Mouse (Mus musculus) limb, embryonic 14.5 days (tissue): ENCODE data around the gene Atpaf2. TPM values are rescaled to one million over a fixed set of nuclear protein-coding genes. Genes with fewer than 3 reads are reported as not detected.

Experiments
- ATAC-seq: fragments of 200-750 bp; cut with Nextera tagmentation; 2 replicates; pipeline ENCODE4 v1.8.0; 2017; ENCODE audit warnings: low read depth, moderate number of reproducible peaks, moderate TSS enrichment; ENCODE audit not compliant: low FRiP score
- DNase-seq: peaks from one replicate; pipeline ENCODE4 v3.0.0-alpha.2; 2015; ENCODE audit warnings: low spot score
- H3K27ac ChIP-seq: fragments of 300-500 bp; sonication (generic); replicated peaks from 2 replicates; pipeline ENCODE4 v1.5.1; 2014; ENCODE audit warnings: low read depth, mild to moderate bottlenecking, low read length, moderate library complexity, mixed read lengths
- H3K27me3 ChIP-seq: fragments of 300-500 bp; sonication (generic); 2 replicates; pipeline ENCODE4 v1.6.1; 2014; ENCODE audit warnings: low read length, mixed read lengths; ENCODE audit not compliant: control insufficient read depth, insufficient read depth
- H3K36me3 ChIP-seq: fragments of 300-500 bp; sonication (generic); 2 replicates; pipeline ENCODE4 v1.6.1; 2014; ENCODE audit warnings: mild to moderate bottlenecking, low read length, moderate library complexity, mixed read lengths; ENCODE audit not compliant: control insufficient read depth, insufficient read depth
- H3K4me1 ChIP-seq: fragments of 300-500 bp; sonication (generic); 2 replicates; pipeline ENCODE4 v1.6.1; 2014; ENCODE audit warnings: antibody characterized with exemption, low read length, mixed read lengths; ENCODE audit not compliant: control insufficient read depth, insufficient read depth
- H3K4me2 ChIP-seq: fragments of 300-500 bp; sonication (generic); replicated peaks from 2 replicates; pipeline ENCODE4 v1.6.1; 2014; ENCODE audit warnings: low read depth, mild to moderate bottlenecking, low read length, moderate library complexity; ENCODE audit not compliant: severe bottlenecking
- H3K4me3 ChIP-seq: fragments of 300-500 bp; sonication (generic); replicated peaks from 2 replicates; pipeline ENCODE4 v1.5.1; 2014; ENCODE audit warnings: low read length
- H3K9ac ChIP-seq: fragments of 300-500 bp; sonication (generic); 2 replicates; pipeline ENCODE4 v1.6.1; 2014; ENCODE audit warnings: mild to moderate bottlenecking, low read depth, low read length, moderate library complexity; ENCODE audit not compliant: severe bottlenecking
- H3K9me3 ChIP-seq: fragments of 300-500 bp; sonication (generic); 2 replicates; pipeline ENCODE4 v1.6.1; 2016; ENCODE audit warnings: low read length; ENCODE audit not compliant: control insufficient read depth
- POLR2A ChIP-seq: fragments of 200-500 bp; IDR thresholded peaks from 2 replicates; pipeline ENCODE4 v1.8.0; 2012; ENCODE audit warnings: inconsistent platforms, mild to moderate bottlenecking, moderate library complexity, borderline replicate concordance; ENCODE audit not compliant: insufficient read depth, insufficient read length; ENCODE audit errors: extremely low read depth
- WGBS: fragments of 180-500 bp; shearing (Covaris S2); extraction: QIAGEN DNeasy Blood & Tissue Kit; methylation state at CpG from one replicate; pipeline ENCODE4 v1.1.7; 2014; 5-methylcytosine and 5-hydroxymethylcytosine counted together
- polyA plus RNA-seq, 2 experiments: library from polyadenylated mRNA; depleted of rRNA in 1 of 2; stranded (reverse) in 1 of 2; unstranded in 1 of 2; fragments of >200 nt; fragmentation: Nextera tagmentation in 1 of 2; extraction: Ambion mirVana in 1 of 2; gene quantifications; 2 replicates each; pipeline versions ENCODE4 v1.2.1 to v1.2.3; 2012 to 2014

Gene Atpaf2
- polyA plus RNA-seq, 2 experiments: 38.0 to 47.0 TPM

DNA sequence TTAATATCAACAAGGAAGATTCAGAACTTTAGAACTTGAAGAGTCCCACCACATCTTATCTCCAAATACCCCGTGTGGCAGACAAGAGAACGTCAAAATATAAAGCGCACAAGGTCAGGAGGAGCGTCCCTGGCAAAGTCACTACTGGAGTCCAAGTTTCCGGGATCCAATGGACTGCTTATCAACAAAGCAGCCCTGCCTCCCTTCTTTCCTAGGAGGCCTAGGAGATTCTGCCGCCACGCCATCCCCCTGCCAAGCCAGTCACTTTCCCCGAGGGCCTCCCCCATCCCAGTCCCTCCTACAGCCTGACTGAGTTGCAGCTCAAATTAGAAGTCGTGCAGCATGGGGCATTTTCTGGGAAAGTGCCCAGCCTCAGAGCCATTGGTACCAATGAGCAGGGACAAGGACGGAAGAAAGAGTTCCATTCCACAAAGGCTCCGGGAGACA is 66.3 kb downstream of the Atpaf2 start:
- Histone ChIP-seq H3K9me3 (no peaks in the 10 kb centered on the region), H3K27me3 (no peaks in the 10 kb centered on the region), H3K27ac (0 out of 2 replicates have a peak overlapping the region, but pooled peaks have one; percentile 19), H3K9ac (peak overlapping the region; percentile 63), H3K4me1 (peaks cover 11% of the 10 kb centered on the region), H3K36me3 (no peaks in the 10 kb centered on the region), H3K4me3 (peak overlapping the region; percentile 69), H3K4me2 (peak overlapping the region; percentile 88)
- no peak for TF ChIP-seq POLR2A
- 25% methylated on average over 11 of the region's 11 CpGs for WGBS
- no peak for ATAC-seq
- no peak for DNase-seq

DNA sequence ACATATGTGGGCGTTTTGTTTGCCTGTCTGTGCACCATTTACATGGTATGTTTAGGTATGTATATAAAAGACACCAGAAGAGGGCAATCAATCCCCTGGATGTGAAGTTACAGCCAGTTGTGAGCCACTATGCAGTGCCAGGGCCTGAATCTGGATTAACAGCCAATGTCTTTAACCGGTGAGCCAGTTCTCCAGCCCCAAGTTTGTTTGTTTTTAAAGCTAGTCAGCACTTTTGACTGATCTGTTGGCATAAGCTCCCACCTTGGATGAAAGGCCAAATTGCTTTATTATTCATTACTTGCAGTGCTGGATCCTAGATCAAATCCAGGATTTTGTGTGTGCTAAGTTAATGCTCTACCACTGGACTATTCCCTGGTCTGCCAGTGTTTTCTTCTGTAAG is 66.9 kb downstream of the Atpaf2 start:
- DNase-seq: no peak
- peaks cover 11% of the 10 kb centered on the region for H3K4me1 ChIP-seq
- WGBS: 57% methylated on average over 2 of the region's 2 CpGs
- H3K27me3 ChIP-seq: no peaks in the 10 kb centered on the region
- no peak for ATAC-seq
- peak overlapping the region; percentile 69; the same call in 1 of the 2 replicates for H3K4me3 ChIP-seq
- H3K27ac ChIP-seq: no peak overlapping the region
- no peak for TF ChIP-seq POLR2A
- H3K4me2 ChIP-seq: peak overlapping the region; percentile 88
- no peaks in the 10 kb centered on the region for H3K36me3 ChIP-seq
- H3K9me3 ChIP-seq: no peaks in the 10 kb centered on the region
- H3K9ac ChIP-seq: no peak overlapping the region

Other genes with a start within 250 kb of the Atpaf2 start
- 96.5 and 147 TPM in 2 replicates for gene Srebf1, start 195.9 kb downstream of the Atpaf2 start, polyA plus RNA-seq (2012; rRNA removed)
- gene Srebf1, start 195.9 kb downstream of the Atpaf2 start, polyA plus RNA-seq (2014; fragmentation: Nextera tagmentation; extraction: Ambion mirVana): 77.1 and 80.7 TPM in 2 replicates
- gene Tom1l2, start 65.6 kb downstream of the Atpaf2 start, polyA plus RNA-seq (2012; rRNA removed): 36.0 and 49.8 TPM in 2 replicates
- gene Tom1l2, start 65.6 kb downstream of the Atpaf2 start, polyA plus RNA-seq (2014; fragmentation: Nextera tagmentation; extraction: Ambion mirVana): 21.5 and 22.4 TPM in 2 replicates
- 1.9 and 2.5 TPM in 2 replicates for gene Drc3, start 65.1 kb downstream of the Atpaf2 start, polyA plus RNA-seq (2012; rRNA removed)
- gene Drc3, start 65.1 kb downstream of the Atpaf2 start, polyA plus RNA-seq (2014; fragmentation: Nextera tagmentation; extraction: Ambion mirVana): 1.3 and 2.9 TPM in 2 replicates
- gene Gid4, start 1.3 kb downstream of the Atpaf2 start, polyA plus RNA-seq (2012; rRNA removed): 20.5 and 22.4 TPM in 2 replicates
- 28.5 and 30.2 TPM in 2 replicates for gene Gid4, start 1.3 kb downstream of the Atpaf2 start, polyA plus RNA-seq (2014; fragmentation: Nextera tagmentation; extraction: Ambion mirVana)
- 86.1 and 92.6 TPM in 2 replicates for gene Drg2, start 36.1 kb upstream of the Atpaf2 start, polyA plus RNA-seq (2012; rRNA removed)
- 107 and 111 TPM in 2 replicates for gene Drg2, start 36.1 kb upstream of the Atpaf2 start, polyA plus RNA-seq (2014; fragmentation: Nextera tagmentation; extraction: Ambion mirVana)
- gene Myo15, start 50.9 kb upstream of the Atpaf2 start, polyA plus RNA-seq (2012; rRNA removed): 1.2 and 1.4 TPM in 2 replicates
- 0.51 and 0.54 TPM in 2 replicates for gene Myo15, start 50.9 kb upstream of the Atpaf2 start, polyA plus RNA-seq (2014; fragmentation: Nextera tagmentation; extraction: Ambion mirVana)
- 19.3 and 24.0 TPM in 2 replicates for gene Alkbh5, start 117.9 kb upstream of the Atpaf2 start, polyA plus RNA-seq (2012; rRNA removed)
- 30.2 and 31.9 TPM in 2 replicates for gene Alkbh5, start 117.9 kb upstream of the Atpaf2 start, polyA plus RNA-seq (2014; fragmentation: Nextera tagmentation; extraction: Ambion mirVana)